Mouse (Mus musculus): ENCODE data around the gene Fer1l4.
A peak's percentile ranks its signal among the peaks of the same experiment; 100 is the strongest.

Fer1l4 gene

GRCm38 (mm10) chr2:156007888-156008532, 44.7 kb downstream of the Fer1l4 start, which contains the start of the genes 6430550D23Rik and Ergic3:
Gene 6430550D23Rik, minus strand, starts transcription at chr2:156007977.
Gene Ergic3, plus strand, starts transcription at chr2:156008045.
- DNase-seq: peak; percentile 99

- DNase-seq: no peak
Observed at GRCm38 (mm10) chr2:156005393-156005792, 47.4 kb downstream of the Fer1l4 start.

- peak; percentile 5 for DNase-seq
Observed at GRCm38 (mm10) chr2:155991863-155992321, 60.9 kb downstream of the Fer1l4 start.

GRCm38 (mm10) chr2:155991151-155991550, 61.6 kb downstream of the Fer1l4 start:
- DNase-seq: no peak

GRCm38 (mm10) chr2:155989085-155989484, 63.7 kb downstream of the Fer1l4 start:
- DNase-seq: peak; percentile 3

GRCm38 (mm10) chr2:155987131-155987530, 65.6 kb downstream of the Fer1l4 start:
- DNase-seq: no peak

GRCm38 (mm10) chr2:155985776-155986175, 67.0 kb downstream of the Fer1l4 start:
- no peak for DNase-seq

- DNase-seq: no peak
Observed at GRCm38 (mm10) chr2:155979328-155979991, 73.3 kb downstream of the Fer1l4 start.

GRCm38 (mm10) chr2:155974087-155974731, 78.5 kb downstream of the Fer1l4 start:
- DNase-seq: no peak

- no peak for DNase-seq
Observed at GRCm38 (mm10) chr2:155973348-155973747, 79.4 kb downstream of the Fer1l4 start.
